Mouse (Mus musculus) heart, embryonic 11.5 days (tissue): Measurements from ENCODE around the gene Lmo7. TPM values are rescaled to one million over a fixed set of nuclear protein-coding genes. Genes with fewer than 3 reads are reported as not detected.

ENCODE experiments used
- ATAC-seq: fragments of 200-750 bp; cut with Nextera tagmentation; replicated peaks from 2 replicates; pipeline ENCODE4 v1.8.0; 2017; ENCODE audit warnings: moderate library complexity; ENCODE audit not compliant: insufficient number of reproducible peaks, low FRiP score, low TSS enrichment
- H3K27ac ChIP-seq: fragments of 300-500 bp; sonication (generic); 2 replicates; pipeline ENCODE4 v1.5.1; 2014; ENCODE audit warnings: mild to moderate bottlenecking, low read depth, low read length
- H3K27me3 ChIP-seq: fragments of 300-500 bp; sonication (generic); 2 replicates; pipeline ENCODE4 v1.6.1; 2014; ENCODE audit warnings: mild to moderate bottlenecking, low read length, mixed read lengths; ENCODE audit not compliant: control insufficient read depth, insufficient read depth
- H3K36me3 ChIP-seq: fragments of 300-500 bp; sonication (generic); 2 replicates; pipeline ENCODE4 v1.6.1; 2014; ENCODE audit warnings: mild to moderate bottlenecking, low read length, moderate library complexity, mixed read lengths; ENCODE audit not compliant: control insufficient read depth, insufficient read depth
- H3K4me1 ChIP-seq: fragments of 300-500 bp; sonication (generic); 2 replicates; pipeline ENCODE4 v1.6.1; 2014; ENCODE audit warnings: low read length; ENCODE audit not compliant: control insufficient read depth, insufficient read depth
- H3K4me2 ChIP-seq: fragments of 300-500 bp; sonication (generic); 2 replicates; pipeline ENCODE4 v1.6.1; 2014; ENCODE audit warnings: mild to moderate bottlenecking, moderate library complexity
- H3K4me3 ChIP-seq: fragments of 300-500 bp; sonication (generic); 2 replicates; pipeline ENCODE4 v1.5.1; 2014; ENCODE audit warnings: low read depth, low read length
- H3K9ac ChIP-seq: fragments of 300-500 bp; sonication (generic); 2 replicates; pipeline ENCODE4 v1.6.1; 2014; ENCODE audit warnings: mild to moderate bottlenecking, low read depth, low read length, moderate library complexity
- H3K9me3 ChIP-seq: fragments of 300-500 bp; sonication (generic); replicated peaks from 2 replicates; pipeline ENCODE4 v1.6.1; 2016; ENCODE audit warnings: low read length; ENCODE audit not compliant: control insufficient read depth
- WGBS: fragments of 180-500 bp; shearing (Covaris S2); extraction: QIAGEN DNeasy Blood & Tissue Kit; methylation state at CpG from one replicate; pipeline ENCODE4 v1.1.7; 2014; ENCODE audit not compliant: insufficient replicate concordance; 5-methylcytosine and 5-hydroxymethylcytosine counted together
- polyA plus RNA-seq: library from polyadenylated mRNA; unstranded; fragments of >200 nt; fragmentation: Nextera tagmentation; extraction: Ambion mirVana; gene quantifications from 2 replicates; pipeline ENCODE4 v1.2.1, GENCODE M21; 2014

Gene Lmo7
- polyA plus RNA-seq, 1 experiment from 2014 or later: 126 TPM

DNA sequence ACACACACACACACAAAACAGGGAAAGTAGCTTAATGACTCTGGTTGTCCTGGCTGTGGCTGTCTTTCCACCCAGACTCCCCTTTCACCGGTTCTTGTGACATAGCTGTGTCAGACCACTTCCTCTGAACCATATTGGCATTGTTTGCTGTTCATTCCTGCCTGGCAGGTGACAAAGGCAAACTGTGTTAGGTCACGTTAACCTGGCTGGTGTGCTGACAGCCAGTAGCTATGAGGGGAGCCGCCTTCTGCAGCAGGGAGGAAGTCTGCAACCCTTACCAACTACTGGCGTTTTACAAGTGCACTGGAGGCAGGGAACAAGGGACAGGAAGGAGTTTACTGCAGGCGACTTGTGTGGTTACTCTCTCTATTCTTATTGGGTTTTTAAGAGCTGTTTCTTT lies 153.2 kb downstream of the Lmo7 start:
- H3K9ac ChIP-seq: peak overlapping the region; percentile 39; the same call in 1 of the 2 replicates
- no peak overlapping the region for H3K4me3 ChIP-seq
- peak overlapping the region; percentile 52 for H3K4me2 ChIP-seq
- no peaks in the 10 kb centered on the region; the same call in 1 of the 2 replicates for H3K36me3 ChIP-seq
- H3K27ac ChIP-seq: peak overlapping the region; percentile 95
- H3K9me3 ChIP-seq: no peaks in the 10 kb centered on the region
- ATAC-seq: no peak
- H3K4me1 ChIP-seq: peaks cover 13% of the 10 kb centered on the region
- H3K27me3 ChIP-seq: no peaks in the 10 kb centered on the region
- WGBS: 9% methylated on average over 5 of the region's 5 CpGs

DNA sequence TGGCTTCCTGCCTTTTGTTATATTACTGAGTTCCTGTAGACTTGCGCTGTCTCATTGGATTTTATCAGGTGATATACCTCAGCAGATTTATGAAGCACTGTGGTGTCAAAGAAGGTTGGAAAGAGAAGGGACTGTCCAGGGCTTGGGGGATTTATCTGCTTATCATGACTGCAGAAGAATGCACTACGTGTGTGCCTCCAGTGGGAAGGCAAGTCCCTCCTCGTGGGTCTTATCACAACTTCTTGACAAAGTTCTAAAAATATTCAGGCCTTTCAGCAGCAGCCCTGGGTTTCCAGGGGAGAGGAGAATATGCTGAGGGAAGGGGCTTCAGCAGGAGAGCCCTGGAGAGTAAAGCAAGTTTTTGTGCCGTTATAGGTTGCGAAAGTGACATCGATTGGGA lies 154.0 kb downstream of the Lmo7 start:
- Histone ChIP-seq H3K4me2 (peak overlapping the region; percentile 52), H3K4me3 (peak overlapping the region; percentile 58), H3K36me3 (no peaks in the 10 kb centered on the region; the same call in 1 of the 2 replicates), H3K9ac (peak overlapping the region; percentile 86), H3K9me3 (no peaks in the 10 kb centered on the region), H3K27me3 (no peaks in the 10 kb centered on the region), H3K27ac (peak overlapping the region; percentile 95), H3K4me1 (peaks cover 13% of the 10 kb centered on the region)
- WGBS: 28% methylated on average over 6 of the region's 6 CpGs
- peak; percentile 54; the same call in 1 of the 2 replicates for ATAC-seq

DNA sequence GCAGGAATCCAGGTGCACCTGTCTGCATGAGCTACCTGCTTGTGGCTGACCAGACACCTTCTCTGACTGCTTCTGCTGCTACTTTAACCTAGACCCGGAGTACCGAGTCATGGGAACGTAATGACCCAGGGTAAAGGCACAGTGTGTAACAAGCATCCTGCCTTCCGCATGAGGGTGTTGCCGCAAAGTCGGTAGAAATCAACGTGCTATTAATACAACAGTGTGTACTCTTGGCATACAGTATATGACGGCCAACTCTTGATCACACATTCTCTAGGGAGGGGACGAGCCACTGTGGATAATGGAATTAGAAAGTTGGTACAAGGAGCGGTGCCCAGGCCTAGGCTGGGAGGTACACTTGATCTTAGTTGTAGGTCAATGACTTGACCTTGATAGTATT lies 156.6 kb downstream of the Lmo7 start:
- H3K4me1 ChIP-seq: peaks cover 8% of the 10 kb centered on the region
- H3K36me3 ChIP-seq: no peaks in the 10 kb centered on the region; the same call in 1 of the 2 replicates
- peak overlapping the region; percentile 58 for H3K4me3 ChIP-seq
- 77% methylated on average over 10 of the region's 10 CpGs for WGBS
- H3K9ac ChIP-seq: no peak overlapping the region; the same call in 1 of the 2 replicates
- 0 out of 2 replicates have a peak, but pooled peaks have one; percentile 15 for ATAC-seq
- no peaks in the 10 kb centered on the region for H3K27me3 ChIP-seq
- no peaks in the 10 kb centered on the region for H3K9me3 ChIP-seq
- H3K27ac ChIP-seq: peak overlapping the region; percentile 63
- peak overlapping the region; percentile 52 for H3K4me2 ChIP-seq

DNA sequence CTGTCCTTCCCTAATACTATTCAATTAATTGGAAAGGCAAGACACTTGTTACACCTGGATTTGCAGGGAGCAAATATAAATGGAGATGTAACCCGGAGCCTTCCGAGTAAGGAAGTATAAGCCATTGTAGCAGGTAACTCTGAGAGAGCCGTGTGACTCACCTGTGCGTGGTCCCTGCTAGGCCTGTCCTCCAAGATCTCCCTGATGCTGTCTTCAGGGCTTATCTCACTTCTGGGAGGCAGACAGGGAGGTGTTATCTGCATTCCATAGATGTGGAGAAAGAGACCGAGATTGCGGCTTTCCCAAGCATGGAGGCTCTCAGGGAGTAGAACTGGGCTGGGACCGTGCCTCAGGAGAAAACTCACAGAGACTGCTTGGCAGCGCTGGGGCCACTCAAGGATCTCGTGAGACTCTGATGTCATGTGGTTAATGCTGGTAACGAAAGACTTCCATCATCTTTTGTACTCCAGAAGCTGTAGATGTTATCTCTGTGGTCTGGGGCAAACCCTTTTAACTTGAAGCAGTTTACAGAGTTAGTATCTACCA lies 162.2 kb downstream of the Lmo7 start:
- H3K27me3 ChIP-seq: no peaks in the 10 kb centered on the region
- no peak overlapping the region for H3K4me3 ChIP-seq
- peaks cover 5% of the 10 kb centered on the region for H3K36me3 ChIP-seq
- no peak overlapping the region for H3K27ac ChIP-seq
- 47% methylated on average over 10 of the region's 10 CpGs for WGBS
- no peak overlapping the region for H3K9ac ChIP-seq
- peaks cover 6% of the 10 kb centered on the region; the same call in 1 of the 2 replicates for H3K4me1 ChIP-seq
- H3K4me2 ChIP-seq: no peak overlapping the region
- H3K9me3 ChIP-seq: no peaks in the 10 kb centered on the region
- ATAC-seq: no peak

DNA sequence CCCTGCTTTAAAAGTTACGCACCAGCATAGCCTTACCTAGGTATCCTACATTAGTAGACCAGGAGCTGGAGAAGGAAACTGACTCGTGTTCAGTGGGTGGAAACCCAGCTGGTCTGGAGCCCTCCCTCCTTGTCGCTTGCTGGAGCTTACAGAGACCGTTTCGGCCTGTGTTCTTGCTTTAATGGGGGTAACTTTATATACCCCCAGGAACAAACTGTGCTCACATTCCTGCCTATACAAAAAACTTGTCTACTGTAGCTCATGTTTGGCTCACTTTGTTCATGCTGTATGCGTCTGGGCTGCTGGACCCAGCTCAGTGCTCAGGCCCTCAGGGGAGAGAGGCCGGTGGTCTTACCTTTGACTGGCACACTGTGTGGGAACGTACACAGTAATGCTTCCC lies 162.7 kb downstream of the Lmo7 start:
- ATAC-seq: no peak
- no peak overlapping the region for H3K4me2 ChIP-seq
- 78% methylated on average over 8 of the region's 8 CpGs for WGBS

DNA sequence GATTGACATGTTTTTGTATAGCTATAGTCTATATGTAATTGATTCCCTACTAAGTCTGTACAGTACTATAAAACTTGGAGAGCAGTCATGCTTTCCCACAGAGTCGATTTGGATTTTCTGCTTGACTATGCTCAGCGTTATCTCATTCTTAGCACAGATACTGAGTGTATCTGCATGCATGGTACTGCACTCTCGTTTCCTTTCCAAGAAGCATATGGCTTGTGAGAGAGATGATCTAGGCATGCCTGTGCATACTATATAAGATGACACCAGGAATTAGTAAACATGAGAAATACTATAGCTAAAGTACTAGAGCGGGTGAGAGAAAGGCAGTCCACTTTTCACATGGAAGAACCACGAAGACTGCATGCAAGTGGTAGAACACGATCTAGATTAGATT lies 163.5 kb downstream of the Lmo7 start:
- no peak for ATAC-seq
- Histone ChIP-seq H3K9ac (no peak overlapping the region), H3K27me3 (no peaks in the 10 kb centered on the region), H3K36me3 (peaks cover 5% of the 10 kb centered on the region; the same call in 1 of the 2 replicates), H3K9me3 (no peaks in the 10 kb centered on the region), H3K4me1 (peaks cover 6% of the 10 kb centered on the region; the same call in 1 of the 2 replicates), H3K4me2 (no peak overlapping the region), H3K27ac (no peak overlapping the region), H3K4me3 (no peak overlapping the region)
- WGBS: 79% methylated on average over 6 of the region's 6 CpGs

More for the DNA sequence above, 162.7 kb downstream of the Lmo7 start:
- Histone ChIP-seq H3K9me3 (no peaks in the 10 kb centered on the region), H3K27me3 (no peaks in the 10 kb centered on the region), H3K9ac (no peak overlapping the region), H3K36me3 (peaks cover 5% of the 10 kb centered on the region; the same call in 1 of the 2 replicates), H3K4me1 (peaks cover 6% of the 10 kb centered on the region; the same call in 1 of the 2 replicates), H3K27ac (no peak overlapping the region), H3K4me3 (no peak overlapping the region)

DNA sequence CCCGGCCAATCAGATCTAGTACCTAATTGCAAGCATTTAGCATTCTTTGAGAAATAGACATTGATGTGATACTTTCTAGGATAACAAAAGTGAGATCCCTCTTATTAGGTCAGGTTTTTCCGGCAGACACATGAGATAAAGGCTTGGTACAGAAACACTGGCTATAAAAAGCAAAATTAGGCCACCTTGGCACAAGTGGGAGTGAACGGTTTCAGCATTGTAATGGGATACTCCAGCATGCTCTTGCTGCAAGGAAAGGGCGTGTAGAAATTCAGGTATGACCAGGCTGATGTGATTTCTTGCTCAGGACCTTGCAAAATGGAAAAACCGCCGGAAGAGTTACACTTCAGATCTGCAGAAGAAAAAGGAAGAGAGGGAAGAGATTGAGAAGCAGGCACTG lies 168.5 kb downstream of the Lmo7 start:
- WGBS: 81% methylated on average over 6 of the region's 6 CpGs
- H3K27me3 ChIP-seq: no peaks in the 10 kb centered on the region
- H3K4me1 ChIP-seq: peaks cover 9% of the 10 kb centered on the region; the same call in 1 of the 2 replicates
- H3K4me2 ChIP-seq: no peak overlapping the region
- H3K9ac ChIP-seq: no peak overlapping the region
- no peak overlapping the region for H3K4me3 ChIP-seq
- H3K9me3 ChIP-seq: no peaks in the 10 kb centered on the region
- H3K36me3 ChIP-seq: peaks cover 14% of the 10 kb centered on the region
- ATAC-seq: no peak
- no peak overlapping the region for H3K27ac ChIP-seq

DNA sequence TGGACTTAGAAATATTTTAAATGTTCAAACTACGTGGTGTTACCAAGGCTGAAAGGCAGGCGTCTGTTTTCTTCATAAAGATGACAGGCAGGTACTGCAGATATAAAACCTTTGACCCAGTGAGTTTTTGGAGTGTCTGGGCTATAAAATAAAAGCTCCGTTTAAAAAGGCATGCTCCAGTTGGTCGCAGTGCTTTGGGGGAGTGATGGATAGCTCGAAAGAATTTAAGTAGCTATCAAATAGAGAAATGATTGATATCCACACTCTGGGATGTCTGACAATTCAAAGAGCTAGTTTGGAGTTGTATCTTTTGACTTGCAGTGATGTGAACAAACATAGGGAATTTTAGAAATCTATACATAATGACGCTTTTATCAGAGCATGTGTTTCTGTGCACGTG lies 171.7 kb downstream of the Lmo7 start:
- H3K4me2 ChIP-seq: no peak overlapping the region
- no peak overlapping the region for H3K9ac ChIP-seq
- no peaks in the 10 kb centered on the region for H3K9me3 ChIP-seq
- 68% methylated on average over 7 of the region's 7 CpGs for WGBS
- peaks cover 12% of the 10 kb centered on the region for H3K36me3 ChIP-seq
- no peak overlapping the region for H3K27ac ChIP-seq
- no peak for ATAC-seq
- no peak overlapping the region for H3K4me3 ChIP-seq
- peaks cover 3% of the 10 kb centered on the region; the same call in 1 of the 2 replicates for H3K4me1 ChIP-seq
- H3K27me3 ChIP-seq: no peaks in the 10 kb centered on the region

DNA sequence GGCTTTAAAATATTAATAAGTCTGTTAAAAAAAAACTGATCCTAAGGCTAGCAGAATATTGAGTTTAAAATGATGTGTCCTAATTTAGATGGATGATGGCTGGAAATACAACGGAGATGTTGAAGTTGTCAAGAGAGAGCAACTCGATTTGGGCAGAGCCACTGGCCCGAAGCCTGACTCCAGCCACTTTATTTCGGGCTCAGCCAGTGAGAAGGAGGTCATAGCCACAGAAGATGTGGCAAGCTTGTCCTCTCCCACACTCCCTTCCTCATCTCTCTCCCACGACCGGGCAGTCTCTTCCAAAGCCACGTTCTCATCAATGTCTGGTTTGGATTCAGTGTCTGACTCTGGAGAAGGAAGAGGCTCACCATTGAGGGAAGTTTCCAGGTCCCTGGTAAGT lies 172.2 kb downstream of the Lmo7 start:
- Histone ChIP-seq H3K4me2 (no peak overlapping the region), H3K4me1 (peaks cover 3% of the 10 kb centered on the region; the same call in 1 of the 2 replicates), H3K9me3 (no peaks in the 10 kb centered on the region), H3K9ac (no peak overlapping the region), H3K36me3 (peaks cover 9% of the 10 kb centered on the region; the same call in 1 of the 2 replicates), H3K4me3 (no peak overlapping the region), H3K27ac (no peak overlapping the region), H3K27me3 (no peaks in the 10 kb centered on the region)
- 78% methylated on average over 7 of the region's 7 CpGs for WGBS
- ATAC-seq: no peak
